Mouse (Mus musculus) testis, postnatal 10 days (tissue): ENCODE results near the gene Kctd20.
"Not testable (repeated sequence)": the region's sequence is repeated elsewhere in the genome, so short reads cannot be mapped to it uniquely, and the experiment has no call there.

ENCODE experiments used
- DNase-seq: peaks from one replicate; pipeline ENCODE4 v3.0.0; 2021; ENCODE audit warnings: low spot score

The Kctd20 gene

GRCm38 (mm10) chr17:28986833-28987232 is 35.1 kb downstream of the Kctd20 start:
- DNase-seq: peak; percentile 55

- no peak for DNase-seq
Measured at GRCm38 (mm10) chr17:28987713-28988112, 36.0 kb downstream of the Kctd20 start.

GRCm38 (mm10) chr17:28988291-28988690 is 36.5 kb downstream of the Kctd20 start:
- DNase-seq: no peak

- DNase-seq: no peak
Measured at GRCm38 (mm10) chr17:28988996-28989395, 37.2 kb downstream of the Kctd20 start.

- DNase-seq: no peak
Measured at GRCm38 (mm10) chr17:28990060-28990459, 38.3 kb downstream of the Kctd20 start.

- no peak for DNase-seq
Measured at GRCm38 (mm10) chr17:28991286-28991685, 39.5 kb downstream of the Kctd20 start.

GRCm38 (mm10) chr17:28992105-28992504 is 40.4 kb downstream of the Kctd20 start:
- DNase-seq: no peak

GRCm38 (mm10) chr17:28993004-28993403 is 41.3 kb downstream of the Kctd20 start:
- DNase-seq: not testable (repeated sequence)

- no peak for DNase-seq
Measured at GRCm38 (mm10) chr17:28994615-28995014, 42.9 kb downstream of the Kctd20 start.

GRCm38 (mm10) chr17:29000465-29000864 is 48.7 kb downstream of the Kctd20 start:
- no peak for DNase-seq

GRCm38 (mm10) chr17:29003740-29004139 is 52.0 kb downstream of the Kctd20 start:
- DNase-seq: no peak

- DNase-seq: no peak
Measured at GRCm38 (mm10) chr17:29005002-29005401, 53.3 kb downstream of the Kctd20 start.

GRCm38 (mm10) chr17:29006812-29007211 is 55.1 kb downstream of the Kctd20 start:
- DNase-seq: no peak

GRCm38 (mm10) chr17:29007243-29007640 is 55.5 kb downstream of the Kctd20 start:
- peak; percentile 59 for DNase-seq

- peak; percentile 96 for DNase-seq
Measured at GRCm38 (mm10) chr17:29007641-29008325, 56.0 kb downstream of the Kctd20 start, which contains the start of gene Stk38. Gene Stk38, minus strand, starts transcription at chr17:29007995.

GRCm38 (mm10) chr17:29008326-29008650 is 56.5 kb downstream of the Kctd20 start:
- DNase-seq: no peak

GRCm38 (mm10) chr17:29009181-29009580 is 57.4 kb downstream of the Kctd20 start:
- DNase-seq: no peak

GRCm38 (mm10) chr17:29014235-29014634 is 62.5 kb downstream of the Kctd20 start:
- no peak for DNase-seq

- DNase-seq: peak; percentile 63
Measured at GRCm38 (mm10) chr17:29015638-29016037, 63.9 kb downstream of the Kctd20 start.

- no peak for DNase-seq
Measured at GRCm38 (mm10) chr17:29016705-29017104, 65.0 kb downstream of the Kctd20 start.

- DNase-seq: peak; percentile 60
Measured at GRCm38 (mm10) chr17:29018292-29018984, 66.7 kb downstream of the Kctd20 start.
